17 mouse cellular contexts compared by ENCODE assay signal in the genomic region with DNA sequence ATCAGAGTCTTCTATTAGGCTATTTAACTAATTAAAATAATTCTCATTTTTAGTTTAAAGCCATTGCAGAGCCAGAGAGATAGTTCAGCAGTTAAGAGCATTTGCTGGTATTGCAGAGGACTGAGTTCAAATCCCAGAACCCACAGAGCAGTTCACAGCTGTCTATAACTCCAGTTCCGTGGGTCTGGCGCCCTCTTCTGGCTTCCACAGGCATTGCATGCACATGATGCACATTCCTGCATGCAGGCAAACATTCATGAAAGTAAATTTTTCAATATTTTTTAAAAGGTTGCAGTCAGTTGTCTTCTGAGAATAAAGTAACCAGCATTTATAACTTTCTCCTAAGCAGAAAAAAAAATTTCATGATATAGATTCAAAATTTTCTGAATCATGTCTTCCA.
DNase-seq lines count a peak whose midpoint lies in the region; ATAC-seq and TF ChIP-seq lines count a peak whose summit lies in the region.
"Had no signal": no experiment of that assay in that cellular context is flagged by ENCODE, and none has a peak within 500 bp of the region (broad histone marks: within the 10 kb centered on the region; RNA-seq: fewer than 3 reads in every experiment).

No protein-coding gene starts in this region.

- H3K4me2 ChIP-seq in hindbrain, postnatal 0 days (ENCODE audit: low read depth, low read length) = no peak overlapping the region
- H3K4me2 ChIP-seq in hindbrain, embryonic 16.5 days (ENCODE audit: low read length) = no peak overlapping the region
- H3K4me2 ChIP-seq in liver, postnatal 0 days (ENCODE audit: low read depth, low read length) = no peak overlapping the region
- H3K4me2 ChIP-seq in liver, embryonic 12.5 days = no peak overlapping the region
- H3K4me2 ChIP-seq in forebrain, embryonic 15.5 days (replicated peaks) = no peak overlapping the region

- no peaks in the 10 kb centered on the region for H3K4me1 ChIP-seq in hindbrain, postnatal 0 days (ENCODE audit: insufficient read depth, low read length)
- no peaks in the 10 kb centered on the region for H3K4me1 ChIP-seq in hindbrain, embryonic 16.5 days (ENCODE audit: control insufficient read depth, insufficient read depth, low read depth, low read length)
- no peaks in the 10 kb centered on the region for H3K4me1 ChIP-seq in liver, postnatal 0 days (ENCODE audit: insufficient read depth)
- no peaks in the 10 kb centered on the region for H3K4me1 ChIP-seq in liver, embryonic 12.5 days
- H3K4me1 ChIP-seq in testis, adult 2 months (ENCODE audit: control insufficient read depth, insufficient read depth, low read length) = no peaks in the 10 kb centered on the region
- H3K4me1 ChIP-seq in forebrain, embryonic 15.5 days = no peaks in the 10 kb centered on the region

- no peak for DNase-seq in hindbrain, postnatal 0 days (ENCODE audit: low spot score)
- DNase-seq in liver, postnatal 0 days = no peak
- DNase-seq in Patski (ENCODE audit: low read depth, low spot score) = no peak
- no peak for DNase-seq in heart, postnatal 25 days (ENCODE audit: low spot score)
- DNase-seq: cerebellum, adult 11-12 months; cerebellum, postnatal 25 days; embryo, embryonic 11 days; kidney, adult 2 months; kidney, postnatal 14 days; lung, adult 2 months; lung, postnatal 36 days; thymus, postnatal 36 days had no signal

- in situ Hi-C loops in Patski (cut with MboI; ENCODE audit: low pct_unique_long_range_greater_than_20kb) = no loop called here

- TF ChIP-seq EP300 in liver, postnatal 0 days (IDR thresholded peaks at IDR 0.05; ENCODE audit: low read depth) = no peak

- POLR2A ChIA-PET in Patski (lab: Charles Lee) = no interaction called here

- H3K9me3 ChIP-seq in hindbrain, postnatal 0 days (ENCODE audit: low read length) = no peaks in the 10 kb centered on the region
- no peaks in the 10 kb centered on the region for H3K9me3 ChIP-seq in hindbrain, embryonic 16.5 days (ENCODE audit: control insufficient read depth, low read length)
- H3K9me3 ChIP-seq in liver, postnatal 0 days (ENCODE audit: low read length) = 0 out of 2 replicates have a peak, but pooled peaks cover 2% of the 10 kb centered on the region
- 0 out of 2 replicates have a peak, but pooled peaks cover 2% of the 10 kb centered on the region for H3K9me3 ChIP-seq in liver, embryonic 12.5 days (replicated peaks)
- H3K9me3 ChIP-seq in forebrain, embryonic 15.5 days = no peaks in the 10 kb centered on the region

- 27% methylated on average over 2 of the region's 2 CpGs for WGBS in hindbrain, postnatal 0 days
- 33% methylated on average over 2 of the region's 2 CpGs for WGBS in hindbrain, embryonic 16.5 days
- WGBS in liver, postnatal 0 days (ENCODE audit: insufficient replicate concordance) = 26% methylated on average over 2 of the region's 2 CpGs
- WGBS in liver, embryonic 12.5 days (ENCODE audit: insufficient replicate concordance) = 13% methylated on average over 2 of the region's 2 CpGs
- WGBS in forebrain, embryonic 15.5 days = 31% methylated on average over 2 of the region's 2 CpGs

- CTCF ChIA-PET in Patski (lab: Charles Lee) = interaction anchor here (1.0 kb wide), 1 partner anchor 374 kb away, joined by 3 read pairs; no protein-coding TSS in a partner anchor

- H3K9ac ChIP-seq in hindbrain, postnatal 0 days (replicated peaks; ENCODE audit: low read length) = no peak overlapping the region
- H3K9ac ChIP-seq in hindbrain, embryonic 16.5 days (ENCODE audit: low read depth, low read length) = no peak overlapping the region
- no peak overlapping the region for H3K9ac ChIP-seq in liver, postnatal 0 days (replicated peaks)
- H3K9ac ChIP-seq in liver, embryonic 12.5 days = no peak overlapping the region
- H3K9ac ChIP-seq in forebrain, embryonic 15.5 days (replicated peaks) = no peak overlapping the region

- no peak overlapping the region for H3K27ac ChIP-seq in hindbrain, postnatal 0 days
- no peak overlapping the region for H3K27ac ChIP-seq in hindbrain, embryonic 16.5 days (ENCODE audit: low read depth, low read length)
- no peak overlapping the region for H3K27ac ChIP-seq in liver, postnatal 0 days (ENCODE audit: low read depth)
- H3K27ac ChIP-seq in liver, embryonic 12.5 days = no peak overlapping the region
- no peak overlapping the region for H3K27ac ChIP-seq in testis, adult 2 months (ENCODE audit: control insufficient read depth, insufficient read depth, low read depth, low read length)
- H3K27ac ChIP-seq in forebrain, embryonic 15.5 days (replicated peaks) = no peak overlapping the region

- no peak overlapping the region for H3K4me3 ChIP-seq in hindbrain, postnatal 0 days (ENCODE audit: low read length)
- H3K4me3 ChIP-seq in hindbrain, embryonic 16.5 days (ENCODE audit: low read length) = no peak overlapping the region
- H3K4me3 ChIP-seq in liver, postnatal 0 days (ENCODE audit: low read depth, low read length) = no peak overlapping the region
- H3K4me3 ChIP-seq in liver, embryonic 12.5 days = no peak overlapping the region
- no peak overlapping the region for H3K4me3 ChIP-seq in testis, adult 2 months (ENCODE audit: control insufficient read depth, low read depth, low read length)
- no peak overlapping the region for H3K4me3 ChIP-seq in forebrain, embryonic 15.5 days

- intact Hi-C loops in heart, postnatal 25 days (cut with DNase I) = no loop called here

- H3K36me3 ChIP-seq in hindbrain, postnatal 0 days (ENCODE audit: insufficient read depth, low read length) = no peaks in the 10 kb centered on the region
- H3K36me3 ChIP-seq in hindbrain, embryonic 16.5 days (ENCODE audit: control insufficient read depth, insufficient read depth, low read length) = no peaks in the 10 kb centered on the region
- no peaks in the 10 kb centered on the region for H3K36me3 ChIP-seq in liver, postnatal 0 days (replicated peaks; ENCODE audit: insufficient read depth, low read length)
- H3K36me3 ChIP-seq in liver, embryonic 12.5 days = no peaks in the 10 kb centered on the region
- H3K36me3 ChIP-seq in testis, adult 2 months (ENCODE audit: control insufficient read depth, insufficient read depth, low read length) = no peaks in the 10 kb centered on the region
- H3K36me3 ChIP-seq in forebrain, embryonic 15.5 days = no peaks in the 10 kb centered on the region

- TF ChIP-seq POLR2A in testis, adult 2 months (IDR thresholded peaks at IDR 0.05; ENCODE audit: control insufficient read depth, low read depth, low read length) = no peak

- no peaks in the 10 kb centered on the region for H3K27me3 ChIP-seq in hindbrain, postnatal 0 days (ENCODE audit: insufficient read depth, low read length)
- H3K27me3 ChIP-seq in hindbrain, embryonic 16.5 days (replicated peaks; ENCODE audit: control insufficient read depth, insufficient read depth, low read length) = no peaks in the 10 kb centered on the region
- H3K27me3 ChIP-seq in liver, postnatal 0 days (ENCODE audit: insufficient read depth, low read length) = no peaks in the 10 kb centered on the region
- no peaks in the 10 kb centered on the region for H3K27me3 ChIP-seq in liver, embryonic 12.5 days (replicated peaks)
- H3K27me3 ChIP-seq in Patski = peaks cover 20% of the 10 kb centered on the region
- no peaks in the 10 kb centered on the region for H3K27me3 ChIP-seq in testis, adult 2 months (ENCODE audit: control insufficient read depth, insufficient read depth, low read length)
- H3K27me3 ChIP-seq in forebrain, embryonic 15.5 days = no peaks in the 10 kb centered on the region

- no peak for ATAC-seq in hindbrain, postnatal 0 days
- no peak for ATAC-seq in hindbrain, embryonic 16.5 days
- no peak for ATAC-seq in liver, postnatal 0 days
- no peak for ATAC-seq in liver, embryonic 12.5 days
- no peak for ATAC-seq in Patski
- no peak for ATAC-seq in forebrain, embryonic 15.5 days (replicated peaks)
- ATAC-seq: midbrain, embryonic 16.5 days had no signal

- peak; percentile 42 for TF ChIP-seq CTCF in hindbrain, postnatal 0 days (IDR thresholded peaks at IDR 0.05; ENCODE audit: low read depth)
- TF ChIP-seq CTCF in liver, postnatal 0 days (IDR thresholded peaks at IDR 0.05; ENCODE audit: low read depth) = peak; percentile 35; the same call in 1 of the 2 replicates
- peak; percentile 48 for TF ChIP-seq CTCF in Patski (IDR thresholded peaks at IDR 0.05)
- TF ChIP-seq CTCF in testis, adult 2 months (IDR thresholded peaks at IDR 0.05; ENCODE audit: control insufficient read depth, insufficient read depth, insufficient replicate concordance, low read depth, low read length) = peak; percentile 84; the same call in 1 of the 2 replicates
